Mouse (Mus musculus) liver, embryonic 14.5 days (tissue): ENCODE results near the gene Anapc16. TPM values are rescaled to one million over a fixed set of nuclear protein-coding genes. Genes with fewer than 3 reads are reported as not detected.

ENCODE experiments used
- ATAC-seq: fragments of 200-750 bp; cut with Nextera tagmentation; 2 replicates; pipeline ENCODE4 v1.8.0; 2017; ENCODE audit warnings: moderate number of reproducible peaks, mild to moderate bottlenecking, moderate library complexity; ENCODE audit not compliant: insufficient read depth
- DNase-seq, 3 experiments: peaks; one replicate each; pipeline ENCODE4 v3.0.0-alpha.2; 2012 to 2013; ENCODE audit warnings: low read depth in 3 of 3, low spot score in 3 of 3
- H3K27ac ChIP-seq: fragments of 300-500 bp; sonication (generic); 2 replicates; pipeline ENCODE4 v1.5.1; 2014; ENCODE audit warnings: moderate library complexity, mild to moderate bottlenecking, control low read depth, inconsistent platforms
- H3K27me3 ChIP-seq: fragments of 300-500 bp; sonication (generic); 2 replicates; pipeline ENCODE4 v1.6.1; 2014; ENCODE audit warnings: mild to moderate bottlenecking, low read length, moderate library complexity; ENCODE audit not compliant: control insufficient read depth, insufficient read depth
- H3K36me3 ChIP-seq: fragments of 300-500 bp; sonication (generic); replicated peaks from 2 replicates; pipeline ENCODE4 v1.6.1; 2014; ENCODE audit warnings: low read depth; ENCODE audit not compliant: control insufficient read depth, insufficient read depth
- H3K4me1 ChIP-seq, 2 experiments: fragments of 200-500 bp in 1 of 2; fragments of 300-500 bp in 1 of 2; sonication (generic) in 1 of 2; replicated peaks; 2 replicates each; pipeline ENCODE4 v1.6.1; 2012 to 2014; ENCODE audit warnings: antibody characterized with exemption in 1 of 2, inconsistent platforms in 1 of 2, low read length in 1 of 2; ENCODE audit not compliant: control insufficient read depth in 2 of 2, insufficient read depth in 2 of 2
- H3K4me2 ChIP-seq: fragments of 300-500 bp; sonication (generic); 2 replicates; pipeline ENCODE4 v1.6.1; 2014; ENCODE audit warnings: low read depth, mild to moderate bottlenecking, control low read depth, moderate library complexity
- H3K4me3 ChIP-seq, 2 experiments: fragments of 200-500 bp in 1 of 2; fragments of 300-500 bp in 1 of 2; sonication (generic) in 1 of 2; 2 replicates each; pipeline ENCODE4 v1.5.1; 2012 to 2014; ENCODE audit warnings: low read depth in 2 of 2, low read length in 2 of 2, mild to moderate bottlenecking in 2 of 2, control low read depth in 1 of 2, inconsistent platforms in 1 of 2, moderate library complexity in 1 of 2; ENCODE audit not compliant: insufficient read depth in 1 of 2
- H3K9ac ChIP-seq: fragments of 300-500 bp; sonication (generic); replicated peaks from 2 replicates; pipeline ENCODE4 v1.6.1; 2014; ENCODE audit warnings: mild to moderate bottlenecking, control low read depth, moderate library complexity
- H3K9me3 ChIP-seq: fragments of 300-500 bp; sonication (generic); 2 replicates; pipeline ENCODE4 v1.6.1; 2016; ENCODE audit warnings: low read length, mixed read lengths; ENCODE audit not compliant: control insufficient read depth
- CTCF ChIP-seq: IDR thresholded peaks from 2 replicates; pipeline ENCODE4 v1.5.1; 2016; ENCODE audit warnings: antibody characterized with exemption, low read depth, control low read depth
- EP300 ChIP-seq: IDR thresholded peaks from 2 replicates; pipeline ENCODE4 v1.6.1; 2016; ENCODE audit warnings: antibody characterized with exemption, low read depth
- WGBS: fragments of 180-500 bp; shearing (Covaris S2); extraction: QIAGEN DNeasy Blood & Tissue Kit; methylation state at CpG from one replicate; pipeline ENCODE4 v1.1.7; 2014; ENCODE audit not compliant: insufficient replicate concordance; 5-methylcytosine and 5-hydroxymethylcytosine counted together
- polyA plus RNA-seq, 2 experiments: library from polyadenylated mRNA; depleted of rRNA in 1 of 2; stranded (reverse) in 1 of 2; unstranded in 1 of 2; fragments of >200 nt; fragmentation: Nextera tagmentation in 1 of 2; extraction: Ambion mirVana in 1 of 2; gene quantifications; 2 replicates each; pipeline versions ENCODE4 v1.2.1 to v1.2.3; 2012 to 2014

Anapc16 gene
- polyA plus RNA-seq (2012; rRNA removed), result 26.6 and 29.9 TPM in 2 replicates
- polyA plus RNA-seq (2014; fragmentation: Nextera tagmentation; extraction: Ambion mirVana), result 38.9 and 39.7 TPM in 2 replicates

- peak within 1 kb of the TSS; percentile 90 for H3K27ac ChIP-seq
- peak within 1 kb of the TSS; percentile 82 for H3K4me2 ChIP-seq
- no peaks in the 10 kb centered on the region for H3K36me3 ChIP-seq
- no peaks in the 10 kb centered on the region for H3K27me3 ChIP-seq
- TF ChIP-seq CTCF (no peak), EP300 (no peak)
- H3K9me3 ChIP-seq, result no peaks in the 10 kb centered on the region
- peak within 1 kb of the TSS; percentile 67 to 90 for H3K4me3 ChIP-seq
- DNase-seq (peak; percentile 91 to 93 (median 92)), ATAC-seq (peak; percentile 95)
- peaks cover 14 to 15% of the 10 kb centered on the region in 2 experiments for H3K4me1 ChIP-seq
- peak within 1 kb of the TSS; percentile 74 for H3K9ac ChIP-seq
- WGBS, result under 1% methylated on average over 51 of the region's 51 CpGs
These were observed at the start of gene Anapc16, which contains the start of gene Ascc1 for GRCm38 (mm10) chr10:60002673-60003212. TSS of gene Anapc16 (minus strand) at chr10:60003135. TSS of gene Ascc1 (plus strand) at chr10:60002805.

DNA sequence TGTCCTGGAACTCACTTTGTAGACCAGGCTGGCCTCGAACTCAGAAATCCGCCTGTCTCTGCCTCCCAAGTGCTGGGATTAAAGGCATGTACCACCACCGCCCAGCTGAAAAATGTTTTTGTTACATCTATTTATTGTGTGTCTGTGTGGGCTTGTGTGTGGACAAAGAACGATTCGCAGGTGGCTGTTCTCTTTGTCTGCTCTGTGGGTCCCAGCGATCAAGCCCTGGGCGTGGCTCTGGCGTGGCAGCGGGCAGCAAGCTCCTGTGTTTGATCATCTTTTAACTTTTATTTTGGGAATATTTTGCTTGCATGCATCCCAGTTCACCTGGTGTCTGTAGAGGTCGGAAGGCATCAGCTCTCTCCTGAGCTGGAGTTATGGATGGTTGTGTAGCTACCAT, 47.6 kb upstream of the Anapc16 start:
- no peak for DNase-seq
- no peak overlapping the region for H3K4me2 ChIP-seq
- H3K4me3 ChIP-seq, result no peak overlapping the region
- H3K9me3 ChIP-seq, result no peaks in the 10 kb centered on the region
- WGBS, result 77% methylated on average over 10 of the region's 10 CpGs
- H3K9ac ChIP-seq, result no peak overlapping the region
- H3K36me3 ChIP-seq, result no peaks in the 10 kb centered on the region
- H3K4me1 ChIP-seq, result no peaks in the 10 kb centered on the region
- H3K27ac ChIP-seq, result no peak overlapping the region
- no peaks in the 10 kb centered on the region for H3K27me3 ChIP-seq
- ATAC-seq, result no peak
- TF ChIP-seq CTCF (no peak), EP300 (no peak)

DNA sequence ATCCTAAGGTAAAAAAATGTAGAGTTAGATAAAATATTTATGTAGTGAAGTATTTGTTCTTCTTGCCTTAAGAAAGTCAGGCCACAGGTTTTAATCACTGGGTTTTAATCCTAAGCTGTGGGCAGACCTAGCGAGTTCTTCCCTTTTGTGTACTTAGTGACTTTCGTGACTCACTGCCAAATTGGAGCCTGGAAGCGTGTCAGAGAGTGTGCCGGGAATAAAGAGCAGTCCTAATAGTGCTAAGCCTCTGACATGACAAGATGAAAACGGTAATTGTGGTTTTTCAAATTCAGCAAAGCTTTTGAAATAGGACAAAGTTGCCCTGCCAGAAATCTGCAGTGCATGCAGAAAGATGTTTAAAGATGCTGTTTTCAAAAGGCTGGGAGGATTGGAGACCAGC, 43.8 kb upstream of the Anapc16 start:
- no peak overlapping the region for H3K4me2 ChIP-seq
- TF ChIP-seq EP300 (no peak), CTCF (no peak)
- 75% methylated on average over 5 of the region's 5 CpGs for WGBS
- no peak overlapping the region for H3K9ac ChIP-seq
- H3K4me3 ChIP-seq, result no peak overlapping the region
- no peaks in the 10 kb centered on the region for H3K9me3 ChIP-seq
- H3K27ac ChIP-seq, result no peak overlapping the region
- H3K36me3 ChIP-seq, result no peaks in the 10 kb centered on the region
- ATAC-seq, result no peak
- no peaks in the 10 kb centered on the region for H3K27me3 ChIP-seq
- DNase-seq, result no peak
- H3K4me1 ChIP-seq, result 0 out of 4 replicates have a peak, but pooled peaks cover 0 to 2% of the 10 kb centered on the region in 2 experiments

DNA sequence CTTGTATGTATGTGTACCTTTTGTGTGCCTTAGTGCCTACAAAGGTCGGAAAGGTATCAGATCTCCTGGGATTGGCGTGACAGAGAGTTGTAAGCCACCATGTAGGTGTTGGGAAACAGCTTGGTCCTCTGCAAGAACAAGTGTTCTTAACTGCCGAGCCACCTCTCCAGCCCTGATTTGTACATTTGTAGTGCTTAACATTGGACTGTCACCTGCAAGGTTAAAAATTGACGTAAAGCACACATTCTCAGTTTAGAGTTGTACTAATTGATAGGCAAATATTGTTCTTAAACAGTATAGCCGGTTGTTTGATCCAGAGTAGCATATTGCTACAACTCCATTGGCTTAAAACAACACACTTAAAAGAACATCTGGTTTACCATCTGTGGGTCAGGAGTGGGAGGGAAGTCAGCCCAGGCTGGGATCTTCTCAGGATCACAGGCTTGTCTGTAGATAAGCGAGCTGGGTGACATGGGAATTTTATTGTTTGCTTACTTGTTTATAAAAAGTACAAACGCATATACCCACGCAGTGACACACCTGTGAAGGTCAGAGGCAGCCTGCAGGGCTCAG, 39.5 kb upstream of the Anapc16 start:
- no peak overlapping the region for H3K27ac ChIP-seq
- DNase-seq, result no peak
- 0 out of 4 replicates have a peak, but pooled peaks cover 0 to 2% of the 10 kb centered on the region in 2 experiments for H3K4me1 ChIP-seq
- no peak overlapping the region for H3K4me2 ChIP-seq
- no peaks in the 10 kb centered on the region for H3K36me3 ChIP-seq
- H3K4me3 ChIP-seq, result no peak overlapping the region
- WGBS, result 68% methylated on average over 8 of the region's 8 CpGs
- no peak overlapping the region for H3K9ac ChIP-seq
- TF ChIP-seq CTCF (no peak), EP300 (no peak)
- no peak for ATAC-seq
- no peaks in the 10 kb centered on the region for H3K9me3 ChIP-seq
- H3K27me3 ChIP-seq, result no peaks in the 10 kb centered on the region

DNA sequence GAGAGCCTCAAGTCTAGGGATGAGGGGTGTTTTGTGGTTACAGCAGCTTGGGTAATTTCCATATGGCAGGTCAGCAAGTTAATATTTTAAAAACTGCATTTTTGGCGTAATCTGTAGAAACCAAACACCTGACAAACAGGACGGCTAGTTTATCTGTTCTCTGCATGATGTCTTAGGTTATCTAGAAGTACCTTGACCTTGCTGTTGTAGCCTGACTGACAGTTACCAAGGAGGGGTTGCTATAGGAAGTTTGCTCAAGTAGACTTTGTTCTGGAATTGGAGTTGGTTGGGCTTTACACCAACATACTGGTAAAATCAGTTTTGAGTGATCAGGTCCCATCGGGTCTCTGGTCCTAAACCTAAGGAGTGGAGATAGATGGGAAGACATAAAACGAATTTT, 32.8 kb upstream of the Anapc16 start:
- H3K9me3 ChIP-seq, result no peaks in the 10 kb centered on the region
- TF ChIP-seq EP300 (peak; percentile 68), CTCF (no peak)
- H3K27me3 ChIP-seq, result no peaks in the 10 kb centered on the region
- DNase-seq (peak; percentile 9 to 12 (median 9)), ATAC-seq (no peak)
- no peak overlapping the region for H3K9ac ChIP-seq
- peaks cover 4 to 14% of the 10 kb centered on the region in 2 experiments for H3K4me1 ChIP-seq
- H3K27ac ChIP-seq, result no peak overlapping the region
- no peaks in the 10 kb centered on the region for H3K36me3 ChIP-seq
- WGBS, result 29% methylated on average over 4 of the region's 4 CpGs
- H3K4me2 ChIP-seq, result no peak overlapping the region
- no peak overlapping the region for H3K4me3 ChIP-seq
